Mouse (Mus musculus) heart, embryonic 14.5 days (tissue): ENCODE measurements around the gene Ube3b. TPM values are rescaled to one million over a fixed set of nuclear protein-coding genes. Genes with fewer than 3 reads are reported as not detected.

Experiments used
- ATAC-seq: fragments of 200-750 bp; cut with Nextera tagmentation; 2 replicates; pipeline ENCODE4 v1.8.0; 2017; ENCODE audit warnings: low read depth, moderate TSS enrichment; ENCODE audit not compliant: insufficient number of reproducible peaks, insufficient read depth, low FRiP score
- H3K27ac ChIP-seq, 2 experiments: fragments of 200-500 bp in 1 of 2; fragments of 300-500 bp in 1 of 2; sonication (generic) in 1 of 2; replicated peaks in 1 of 2; 2 replicates each; pipeline ENCODE4 v1.5.1; 2012 to 2014; ENCODE audit warnings: low read depth in 2 of 2, low read length in 2 of 2, control low read depth in 1 of 2, mild to moderate bottlenecking in 1 of 2, mixed read lengths in 1 of 2; ENCODE audit not compliant: control insufficient read depth in 1 of 2, insufficient read depth in 1 of 2
- H3K27me3 ChIP-seq: fragments of 300-500 bp; sonication (generic); 2 replicates; pipeline ENCODE4 v1.6.1; 2014; ENCODE audit warnings: mild to moderate bottlenecking, low read length, control low read depth; ENCODE audit not compliant: control insufficient read depth, insufficient read depth
- H3K36me3 ChIP-seq: fragments of 300-500 bp; sonication (generic); 2 replicates; pipeline ENCODE4 v1.6.1; 2014; ENCODE audit warnings: mild to moderate bottlenecking, control low read depth, low read length, mixed read lengths; ENCODE audit not compliant: control insufficient read depth, insufficient read depth
- H3K4me1 ChIP-seq, 2 experiments: fragments of 200-500 bp in 1 of 2; fragments of 300-500 bp in 1 of 2; sonication (generic) in 1 of 2; 2 replicates each; pipeline ENCODE4 v1.6.1; 2012 to 2014; ENCODE audit warnings: low read length in 2 of 2, control low read depth in 1 of 2, mixed read lengths in 1 of 2; ENCODE audit not compliant: control insufficient read depth in 2 of 2, insufficient read depth in 2 of 2
- H3K4me2 ChIP-seq: fragments of 300-500 bp; sonication (generic); 2 replicates; pipeline ENCODE4 v1.6.1; 2014; ENCODE audit warnings: mild to moderate bottlenecking, low read length
- H3K4me3 ChIP-seq, 2 experiments: fragments of 200-500 bp in 1 of 2; fragments of 300-500 bp in 1 of 2; sonication (generic) in 1 of 2; 2 replicates each; pipeline ENCODE4 v1.5.1; 2012 to 2014; ENCODE audit warnings: low read length in 2 of 2, mild to moderate bottlenecking in 2 of 2, control low read depth in 1 of 2, low read depth in 1 of 2, moderate library complexity in 1 of 2; ENCODE audit not compliant: control insufficient read depth in 1 of 2, insufficient read depth in 1 of 2
- H3K9ac ChIP-seq: fragments of 300-500 bp; sonication (generic); 2 replicates; pipeline ENCODE4 v1.6.1; 2014; ENCODE audit warnings: mild to moderate bottlenecking, low read length
- H3K9me3 ChIP-seq: fragments of 300-500 bp; sonication (generic); 2 replicates; pipeline ENCODE4 v1.6.1; 2016; ENCODE audit warnings: low read length, control low read depth; ENCODE audit not compliant: control insufficient read depth
- WGBS: fragments of 180-500 bp; shearing (Covaris S2); extraction: QIAGEN DNeasy Blood & Tissue Kit; methylation state at CpG from one replicate; pipeline ENCODE4 v1.1.7; 2014; 5-methylcytosine and 5-hydroxymethylcytosine counted together
- polyA plus RNA-seq: library from polyadenylated mRNA; unstranded; fragments of >200 nt; fragmentation: Nextera tagmentation; extraction: Ambion mirVana; gene quantifications from 2 replicates; pipeline ENCODE4 v1.2.1, GENCODE M21; 2014

Gene Ube3b
- polyA plus RNA-seq = 51.1 and 53.0 TPM in 2 replicates

DNA sequence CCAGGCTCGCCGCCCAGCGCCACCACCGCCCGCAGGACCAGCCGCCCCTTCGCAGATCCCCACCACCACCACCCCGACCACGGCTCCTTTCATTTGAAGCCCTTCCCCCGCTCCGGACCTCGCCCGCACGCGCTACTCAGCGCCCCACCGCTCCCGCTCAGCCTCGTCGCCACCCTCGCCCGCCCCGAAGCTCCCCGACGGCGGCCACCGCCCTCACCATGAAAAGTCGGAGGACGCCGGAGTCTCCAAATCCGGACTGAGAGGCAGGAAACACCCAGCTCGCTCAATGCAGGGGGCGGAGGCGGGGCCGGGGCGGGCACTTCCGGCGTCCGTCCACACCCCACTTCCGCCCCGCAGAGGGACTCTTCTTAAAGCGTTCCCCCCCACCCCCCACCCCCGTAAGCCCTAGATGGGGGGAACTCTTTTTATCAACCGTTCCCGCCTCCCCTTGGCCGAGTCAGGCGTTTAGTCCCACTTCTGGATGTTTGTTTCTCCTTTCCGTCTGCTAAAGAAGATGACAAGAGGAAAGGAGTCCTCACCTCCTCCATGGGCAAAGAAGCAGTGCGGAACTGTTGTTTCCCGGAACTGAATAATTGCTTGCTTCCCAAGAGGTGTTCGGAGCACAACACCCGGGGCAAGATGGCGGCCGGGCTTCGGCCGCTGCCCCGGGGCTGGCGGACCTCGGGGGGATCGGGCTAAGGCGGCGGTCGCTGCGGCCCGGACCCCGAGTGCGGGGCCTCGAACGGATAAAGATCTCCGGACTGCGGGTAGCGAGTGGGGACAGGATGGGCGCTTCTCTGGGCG, at the start of gene Ube3b, which contains the start of gene Kctd10:
Ube3b (plus strand) TSS at position 399 of the 804 bp plus-strand sequence.
Kctd10 (minus strand) TSS at position 300 of the 804 bp plus-strand sequence.
- under 1% methylated on average over 74 of the region's 74 CpGs for WGBS
- Histone ChIP-seq H3K9ac (peak within 1 kb of the TSS; percentile 84), H3K4me2 (peak within 1 kb of the TSS; percentile 95), H3K4me1 (peaks cover 19 to 56% of the 10 kb centered on the region in 2 experiments), H3K36me3 (peaks cover 31% of the 10 kb centered on the region), H3K27ac (peak within 1 kb of the TSS; percentile 86 to 95), H3K27me3 (no peaks in the 10 kb centered on the region), H3K4me3 (peak within 1 kb of the TSS; percentile 73 to 76), H3K9me3 (no peaks in the 10 kb centered on the region)
- peak; percentile 91 for ATAC-seq

DNA sequence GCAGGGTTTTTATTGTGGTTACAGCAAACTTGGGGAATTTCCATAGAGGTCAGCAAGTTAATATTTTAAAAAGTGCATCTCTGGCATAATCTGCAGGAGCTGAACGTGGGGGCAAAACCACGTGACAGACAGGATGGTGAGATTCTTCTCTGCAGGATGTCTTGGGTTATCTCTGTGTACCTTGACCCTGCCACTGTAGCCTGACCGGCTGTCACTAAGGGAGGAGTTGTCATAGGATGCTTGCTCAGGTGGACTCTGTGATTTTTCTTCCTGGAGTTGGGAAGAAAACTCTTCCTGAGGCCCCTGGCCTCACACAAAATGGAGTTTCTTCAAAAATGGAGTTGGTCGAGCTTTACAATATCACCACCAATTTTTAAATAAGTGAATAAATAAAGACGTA, 37.4 kb upstream of the Ube3b start:
- no peaks in the 10 kb centered on the region for H3K9me3 ChIP-seq
- H3K27me3 ChIP-seq = no peaks in the 10 kb centered on the region

DNA sequence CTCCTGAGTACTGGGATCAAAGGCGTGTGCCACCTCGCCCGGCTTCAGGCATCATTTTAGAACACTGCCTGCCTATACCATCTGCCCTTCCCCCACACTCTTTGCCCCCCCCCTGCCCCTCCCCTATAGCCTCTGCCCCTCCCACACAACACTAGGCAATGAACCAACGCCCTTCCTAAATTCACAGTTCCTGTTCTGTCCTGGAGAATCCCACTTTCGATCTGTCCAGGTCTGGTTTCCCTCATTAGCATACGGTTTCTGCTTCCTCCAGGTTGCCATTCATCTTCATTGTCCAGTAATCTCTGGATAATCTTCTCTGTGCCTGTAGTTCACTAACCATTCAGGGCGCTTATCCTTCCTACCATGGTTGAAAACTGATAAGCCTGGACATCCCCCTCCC, 36.8 kb upstream of the Ube3b start:
- WGBS = 84% methylated on average over 7 of the region's 7 CpGs
- no peaks in the 10 kb centered on the region for H3K27me3 ChIP-seq
- no peak overlapping the region for H3K4me3 ChIP-seq
- H3K9ac ChIP-seq = no peak overlapping the region
- H3K36me3 ChIP-seq = no peaks in the 10 kb centered on the region
- H3K4me1 ChIP-seq = no peaks in the 10 kb centered on the region
- H3K4me2 ChIP-seq = no peak overlapping the region
- H3K9me3 ChIP-seq = no peaks in the 10 kb centered on the region
- no peak for ATAC-seq
- H3K27ac ChIP-seq = no peak overlapping the region

More for the DNA sequence above, 37.4 kb upstream of the Ube3b start:
- no peaks in the 10 kb centered on the region for H3K4me1 ChIP-seq
- H3K36me3 ChIP-seq = no peaks in the 10 kb centered on the region
- no peak overlapping the region for H3K4me2 ChIP-seq
- no peak overlapping the region for H3K27ac ChIP-seq
- no peak for ATAC-seq
- 63% methylated on average over 5 of the region's 5 CpGs for WGBS
- no peak overlapping the region for H3K9ac ChIP-seq
- H3K4me3 ChIP-seq = no peak overlapping the region

DNA sequence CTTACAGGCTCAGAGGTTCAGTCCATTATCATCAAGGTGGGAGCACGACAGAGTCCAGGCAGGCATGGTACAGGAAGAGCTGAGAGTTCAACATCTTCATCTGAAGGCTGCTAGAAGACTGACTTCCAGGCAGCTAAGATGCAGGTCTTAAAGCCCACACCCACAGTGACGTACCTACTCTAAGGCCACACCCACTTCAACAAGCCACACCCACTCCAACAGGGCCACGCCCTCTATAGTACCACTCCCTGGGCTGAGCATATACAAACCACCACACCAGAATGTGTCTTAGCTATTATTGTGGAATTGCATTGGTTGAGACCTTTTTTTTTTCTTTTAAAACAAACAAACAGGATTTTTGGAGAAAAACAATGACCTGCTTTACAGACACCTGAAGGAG, 34.9 kb upstream of the Ube3b start:
- no peaks in the 10 kb centered on the region; the same call in 1 of the 2 replicates for H3K27me3 ChIP-seq
- H3K9me3 ChIP-seq = no peaks in the 10 kb centered on the region
- no peaks in the 10 kb centered on the region for H3K36me3 ChIP-seq
- no peaks in the 10 kb centered on the region for H3K4me1 ChIP-seq
- H3K4me3 ChIP-seq = no peak overlapping the region
- H3K4me2 ChIP-seq = no peak overlapping the region
- WGBS = 43% methylated on average over 3 of the region's 3 CpGs
- ATAC-seq = no peak
- no peak overlapping the region for H3K9ac ChIP-seq
- H3K27ac ChIP-seq = no peak overlapping the region

DNA sequence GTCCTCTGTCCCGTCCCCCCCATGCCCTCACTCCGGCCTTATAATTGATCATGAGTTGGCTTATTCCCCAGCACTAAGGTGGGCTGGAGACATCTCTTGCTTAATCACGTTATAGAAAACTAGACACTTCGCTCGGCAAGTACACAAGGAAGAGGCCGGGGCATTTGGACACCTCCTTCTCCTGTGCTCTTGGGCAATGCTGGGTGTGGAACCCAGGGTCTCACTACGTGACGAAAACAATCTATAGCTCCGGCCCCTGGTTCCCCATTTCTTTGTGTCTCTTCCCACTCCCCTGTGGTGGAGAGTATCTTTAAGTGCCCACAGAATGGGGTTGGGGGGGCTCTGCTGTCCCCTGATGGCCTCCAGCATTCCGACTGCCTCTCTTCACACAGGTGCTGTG, 33.4 kb upstream of the Ube3b start:
- Histone ChIP-seq H3K9me3 (no peaks in the 10 kb centered on the region), H3K36me3 (no peaks in the 10 kb centered on the region), H3K27ac (no peak overlapping the region), H3K9ac (no peak overlapping the region), H3K27me3 (no peaks in the 10 kb centered on the region; the same call in 1 of the 2 replicates), H3K4me3 (no peak overlapping the region), H3K4me2 (no peak overlapping the region), H3K4me1 (no peaks in the 10 kb centered on the region)
- ATAC-seq = no peak
- 64% methylated on average over 10 of the region's 10 CpGs for WGBS

DNA sequence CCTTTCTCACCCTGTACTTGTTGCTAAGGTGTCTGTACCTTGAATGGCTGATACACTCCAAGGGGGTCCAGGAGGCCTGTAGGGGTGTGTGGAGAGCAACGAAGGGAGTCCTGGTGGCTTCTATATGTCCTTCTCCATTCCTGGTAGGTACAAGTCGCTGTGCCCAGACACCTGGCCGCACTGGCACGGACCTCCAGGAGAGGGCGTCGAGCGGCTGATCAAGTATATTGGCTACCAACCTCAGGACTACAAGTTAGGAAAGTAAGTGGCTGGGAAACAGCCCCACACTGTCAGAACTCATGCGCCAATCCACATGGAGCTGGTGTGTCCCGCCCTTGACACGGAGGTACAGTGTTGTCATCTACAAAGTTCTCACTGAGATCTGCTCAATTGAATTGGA, 28.9 kb upstream of the Ube3b start:
- Histone ChIP-seq H3K9ac (no peak overlapping the region), H3K27ac (no peak overlapping the region), H3K36me3 (no peaks in the 10 kb centered on the region), H3K4me2 (no peak overlapping the region), H3K27me3 (no peaks in the 10 kb centered on the region; the same call in 1 of the 2 replicates), H3K4me1 (no peaks in the 10 kb centered on the region), H3K9me3 (no peaks in the 10 kb centered on the region), H3K4me3 (no peak overlapping the region)
- WGBS = 53% methylated on average over 10 of the region's 10 CpGs
- no peak for ATAC-seq

DNA sequence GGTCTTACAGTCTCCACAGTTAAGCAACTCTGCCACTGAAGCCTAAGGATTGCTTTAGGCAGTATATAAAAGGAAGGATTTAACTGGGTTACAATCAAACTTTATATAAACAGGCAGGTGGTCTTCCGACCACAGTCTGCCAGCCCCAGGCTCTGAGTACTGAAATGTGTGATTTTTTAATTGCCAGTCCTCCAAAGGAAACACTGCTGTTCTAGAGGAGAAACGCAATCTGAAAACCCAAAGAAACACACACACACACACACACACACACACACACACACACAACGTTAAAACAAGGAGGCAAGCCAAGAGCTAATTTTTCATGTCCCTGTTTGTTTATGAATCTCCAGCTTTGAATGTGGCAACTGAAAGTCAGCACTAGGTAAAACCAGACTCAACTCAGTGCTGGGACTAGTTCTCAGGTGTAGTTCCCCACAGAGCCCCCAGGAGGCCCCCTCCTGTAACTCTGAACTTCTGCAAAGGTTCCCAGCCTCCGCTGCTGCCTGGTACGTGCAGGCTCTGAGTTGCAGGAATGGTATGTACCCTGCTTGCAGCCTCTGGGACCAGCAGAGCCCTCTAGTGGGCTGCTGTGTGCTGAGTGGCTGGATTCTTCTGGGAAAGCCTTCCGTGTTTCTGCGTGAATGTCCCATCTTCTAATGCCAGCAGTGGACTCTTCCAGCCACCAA, 24.0 kb upstream of the Ube3b start:
- Histone ChIP-seq H3K4me3 (peak overlapping the region; percentile 10 to 14; a peak in 2 of 4 replicates), H3K4me2 (peak overlapping the region; percentile 51), H3K9me3 (no peaks in the 10 kb centered on the region), H3K27me3 (no peaks in the 10 kb centered on the region), H3K27ac (peak overlapping the region; percentile 59 to 68), H3K36me3 (peaks cover 21% of the 10 kb centered on the region), H3K4me1 (peaks cover 6% of the 10 kb centered on the region in 2 experiments; a peak in 3 of 4 replicates), H3K9ac (peak overlapping the region; percentile 42; the same call in 1 of the 2 replicates)
- peak; percentile 84 for ATAC-seq
- 25% methylated on average over 7 of the region's 7 CpGs for whole genome bisulfite sequencing
